Comparison of ENCODE assay signal across 24 mouse cellular contexts in the genomic region with DNA sequence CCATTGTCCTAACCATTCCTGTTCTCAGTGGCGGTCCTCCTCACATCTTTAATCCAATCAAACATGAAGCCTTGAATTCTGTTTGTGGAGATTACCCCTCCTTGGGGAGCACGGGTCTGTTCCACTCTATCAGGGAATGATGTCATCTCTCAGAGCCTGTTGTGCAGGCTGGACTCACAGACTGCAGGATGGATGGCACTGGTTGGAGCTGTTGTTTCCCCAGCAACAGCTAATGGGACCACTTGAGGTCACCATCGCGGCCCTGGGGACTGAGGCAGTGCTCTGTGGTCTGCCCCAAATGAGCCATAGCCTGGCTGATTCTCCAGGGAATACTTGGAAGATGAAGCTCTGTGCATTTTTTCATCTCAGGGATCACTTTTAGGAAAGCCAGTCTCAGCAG. TPM values are rescaled to one million over a fixed set of nuclear protein-coding genes. Genes with fewer than 3 reads are reported as not detected.
A peak's percentile ranks its signal among the peaks of the same experiment; 100 is the strongest.
DNase-seq lines count a peak whose midpoint lies in the region; ATAC-seq and TF ChIP-seq lines count a peak whose summit lies in the region.
"Had no signal": no experiment of that assay in that cellular context is flagged by ENCODE, and none has a peak within 500 bp of the region (broad histone marks: within the 10 kb centered on the region; RNA-seq: fewer than 3 reads in every experiment).

No protein-coding gene starts in this region.

- H3K9me3 ChIP-seq in heart, embryonic 10.5 days, result no peaks in the 10 kb centered on the region
- H3K9me3 ChIP-seq in heart, embryonic 11.5 days (replicated peaks; ENCODE audit: control insufficient read depth, low read length), result no peaks in the 10 kb centered on the region
- no peaks in the 10 kb centered on the region for H3K9me3 ChIP-seq in midbrain, embryonic 13.5 days
- no peaks in the 10 kb centered on the region for H3K9me3 ChIP-seq in midbrain, embryonic 10.5 days (replicated peaks)
- no peaks in the 10 kb centered on the region for H3K9me3 ChIP-seq in hindbrain, postnatal 0 days (ENCODE audit: low read length)
- H3K9me3 ChIP-seq: forebrain, embryonic 10.5 days; heart, embryonic 13.5 days had no signal

- no peak for TF ChIP-seq POLR2A in brain, embryonic 14.5 days (IDR thresholded peaks at IDR 0.05; ENCODE audit: borderline replicate concordance, extremely low read depth, insufficient read depth, insufficient read length, poor library complexity, severe bottlenecking)

- no peaks in the 10 kb centered on the region for H3K27me3 ChIP-seq in heart, embryonic 10.5 days (ENCODE audit: insufficient read depth, poor library complexity, severe bottlenecking)
- H3K27me3 ChIP-seq in heart, embryonic 11.5 days (ENCODE audit: control insufficient read depth, insufficient read depth, low read length), result no peaks in the 10 kb centered on the region
- no peaks in the 10 kb centered on the region for H3K27me3 ChIP-seq in midbrain, embryonic 13.5 days
- H3K27me3 ChIP-seq in midbrain, embryonic 10.5 days (ENCODE audit: low read depth, poor library complexity, severe bottlenecking), result no peaks in the 10 kb centered on the region
- H3K27me3 ChIP-seq in hindbrain, postnatal 0 days (ENCODE audit: insufficient read depth, low read length), result no peaks in the 10 kb centered on the region

- no peaks in the 10 kb centered on the region for H3K36me3 ChIP-seq in heart, embryonic 10.5 days
- no peaks in the 10 kb centered on the region for H3K36me3 ChIP-seq in heart, embryonic 11.5 days (ENCODE audit: control insufficient read depth, insufficient read depth, low read length)
- H3K36me3 ChIP-seq in midbrain, embryonic 13.5 days, result no peaks in the 10 kb centered on the region
- H3K36me3 ChIP-seq in midbrain, embryonic 10.5 days, result no peaks in the 10 kb centered on the region
- H3K36me3 ChIP-seq in hindbrain, postnatal 0 days (ENCODE audit: insufficient read depth, low read length), result no peaks in the 10 kb centered on the region
- H3K36me3 ChIP-seq: forebrain, embryonic 10.5 days; heart, embryonic 13.5 days had no signal

- no peak overlapping the region for H3K4me3 ChIP-seq in heart, embryonic 10.5 days
- no peak overlapping the region for H3K4me3 ChIP-seq in heart, embryonic 11.5 days (ENCODE audit: low read depth, low read length)
- no peak overlapping the region for H3K4me3 ChIP-seq in midbrain, embryonic 13.5 days (replicated peaks)
- H3K4me3 ChIP-seq in midbrain, embryonic 10.5 days, result no peak overlapping the region
- no peak overlapping the region for H3K4me3 ChIP-seq in hindbrain, postnatal 0 days (ENCODE audit: low read length)
- H3K4me3 ChIP-seq: forebrain, embryonic 10.5 days; gastrocnemius, adult 2 months; heart, embryonic 13.5 days had no signal

- TF ChIP-seq CTCF in brain, embryonic 14.5 days (IDR thresholded peaks at IDR 0.05; ENCODE audit: borderline replicate concordance, extremely low read depth, insufficient read depth, insufficient read length), result no peak
- no peak for TF ChIP-seq CTCF in hindbrain, postnatal 0 days (IDR thresholded peaks at IDR 0.05; ENCODE audit: low read depth)

- DNase-seq in heart, embryonic 10.5 days (ENCODE audit: low spot score), result peak; percentile 71
- no peak for DNase-seq in midbrain, embryonic 10.5 days (ENCODE audit: low spot score)
- peak; percentile 15 for DNase-seq in brain, embryonic 14.5 days (ENCODE audit: low read depth)
- DNase-seq in hindbrain, postnatal 0 days (ENCODE audit: low spot score), result no peak
- DNase-seq in right cerebral cortex, adult 18-20 months, result no peak
- DNase-seq in cerebellum, adult 8-10 months, result no peak
- DNase-seq: adrenal gland, adult 2 months; B cell, adult 2 months; cerebellum, postnatal 10 days; gastrocnemius, adult 2 months; heart, postnatal 36 days; kidney, adult 8-10 months; kidney, postnatal 4 days; lung, adult 18-20 months; lung, postnatal 14 days; spleen, adult 18-20 months; thymus, postnatal 36 days had no signal

- no peak overlapping the region for H3K9ac ChIP-seq in heart, embryonic 11.5 days (ENCODE audit: low read depth, low read length)
- no peak overlapping the region for H3K9ac ChIP-seq in midbrain, embryonic 13.5 days (replicated peaks)
- no peak overlapping the region for H3K9ac ChIP-seq in hindbrain, postnatal 0 days (replicated peaks; ENCODE audit: low read length)
- H3K9ac ChIP-seq: heart, embryonic 13.5 days had no signal

- WGBS in heart, embryonic 10.5 days, result 60% methylated on average over 4 of the region's 4 CpGs
- 49% methylated on average over 4 of the region's 4 CpGs for WGBS in heart, embryonic 11.5 days (ENCODE audit: insufficient replicate concordance)
- 44% methylated on average over 4 of the region's 4 CpGs for WGBS in midbrain, embryonic 13.5 days
- WGBS in midbrain, embryonic 10.5 days, result 65% methylated on average over 4 of the region's 4 CpGs
- WGBS in hindbrain, postnatal 0 days, result 51% methylated on average over 4 of the region's 4 CpGs

- H3K27ac ChIP-seq in heart, embryonic 10.5 days, result no peak overlapping the region
- H3K27ac ChIP-seq in heart, embryonic 11.5 days (ENCODE audit: low read depth, low read length), result no peak overlapping the region
- no peak overlapping the region for H3K27ac ChIP-seq in midbrain, embryonic 13.5 days
- no peak overlapping the region for H3K27ac ChIP-seq in midbrain, embryonic 10.5 days (replicated peaks)
- H3K27ac ChIP-seq in hindbrain, postnatal 0 days, result no peak overlapping the region
- H3K27ac ChIP-seq: forebrain, embryonic 10.5 days; gastrocnemius, adult 2 months; heart, embryonic 13.5 days had no signal

- no peaks in the 10 kb centered on the region for H3K4me1 ChIP-seq in heart, embryonic 10.5 days
- no peaks in the 10 kb centered on the region for H3K4me1 ChIP-seq in heart, embryonic 11.5 days (ENCODE audit: control insufficient read depth, insufficient read depth, low read length)
- peaks cover 4% of the 10 kb centered on the region; the same call in 1 of the 2 replicates for H3K4me1 ChIP-seq in midbrain, embryonic 13.5 days (replicated peaks)
- H3K4me1 ChIP-seq in midbrain, embryonic 10.5 days, result 0 out of 2 replicates have a peak, but pooled peaks cover 4% of the 10 kb centered on the region
- H3K4me1 ChIP-seq in hindbrain, postnatal 0 days (ENCODE audit: insufficient read depth, low read length), result no peaks in the 10 kb centered on the region
- H3K4me1 ChIP-seq: forebrain, embryonic 10.5 days; heart, embryonic 13.5 days had no signal

- H3K4me2 ChIP-seq in heart, embryonic 11.5 days, result no peak overlapping the region
- H3K4me2 ChIP-seq in midbrain, embryonic 13.5 days (replicated peaks), result no peak overlapping the region
- H3K4me2 ChIP-seq in hindbrain, postnatal 0 days (ENCODE audit: low read depth, low read length), result no peak overlapping the region
- H3K4me2 ChIP-seq: heart, embryonic 13.5 days; liver, embryonic 11.5 days had no signal

- ATAC-seq in heart, embryonic 11.5 days (replicated peaks; ENCODE audit: insufficient number of reproducible peaks, low FRiP score, low TSS enrichment), result no peak
- peak; percentile 72 for ATAC-seq in midbrain, embryonic 13.5 days
- ATAC-seq in hindbrain, postnatal 0 days, result peak; percentile 59; the same call in 1 of the 2 replicates

RNA-seq across cellular contexts. Expression of gene Slc38a11, which starts 29.2 kb away (rescaled TPM):
- 0.15 TPM in 1 of 2 replicates, not detected in the other for polyA plus RNA-seq in heart, embryonic 10.5 days (2016; fragmentation: Nextera tagmentation; extraction: Ambion mirVana)
- polyA plus RNA-seq in heart, embryonic 11.5 days (2014; fragmentation: Nextera tagmentation; extraction: Ambion mirVana), result not detected in 2 replicates
- 1.9 and 2.8 TPM in 2 replicates for polyA plus RNA-seq in midbrain, embryonic 13.5 days (2015; fragmentation: Nextera tagmentation; extraction: Ambion mirVana)
- 0.28 and 0.48 TPM in 2 replicates for polyA plus RNA-seq in midbrain, embryonic 10.5 days (2016; fragmentation: Nextera tagmentation; extraction: Ambion mirVana)
- polyA plus RNA-seq in brain, embryonic 14.5 days (2012; rRNA removed), result 0.57 and 1.1 TPM in 2 replicates
- 4.1 and 6.0 TPM in 2 replicates for total RNA-seq in hindbrain, postnatal 0 days (2014; rRNA removed)
- 1.5 and 1.7 TPM in 2 replicates for polyA plus RNA-seq in hindbrain, postnatal 0 days (2015; fragmentation: Nextera tagmentation; extraction: Ambion mirVana)
- total RNA-seq: megakaryocyte, adult 5-6 weeks had no signal
- polyA plus RNA-seq: heart, embryonic 13.5 days; intestine, embryonic 14.5 days; liver, embryonic 11.5 days had no signal

Comparison
In these comparisons a context has a peak if more than half of its experiments do, and no peak if none do; other contexts are left out.
1. DNase-seq: peak in heart, embryonic 10.5 days (single experiment) and brain, embryonic 14.5 days (single experiment); none in midbrain, embryonic 10.5 days (single experiment), hindbrain, postnatal 0 days (single experiment), right cerebral cortex, adult 18-20 months (single experiment) and cerebellum, adult 8-10 months (single experiment).